Mouse (Mus musculus): ENCODE data around the gene Mrps2. TPM values are rescaled to one million over a fixed set of nuclear protein-coding genes. Genes with fewer than 3 reads are reported as not detected.
A peak's percentile ranks its signal among the peaks of the same experiment; 100 is the strongest.

Gene Mrps2
- total and polyA plus RNA-seq, 3 experiments = 30.5 to 71.4 (median 70.3) TPM

DNA sequence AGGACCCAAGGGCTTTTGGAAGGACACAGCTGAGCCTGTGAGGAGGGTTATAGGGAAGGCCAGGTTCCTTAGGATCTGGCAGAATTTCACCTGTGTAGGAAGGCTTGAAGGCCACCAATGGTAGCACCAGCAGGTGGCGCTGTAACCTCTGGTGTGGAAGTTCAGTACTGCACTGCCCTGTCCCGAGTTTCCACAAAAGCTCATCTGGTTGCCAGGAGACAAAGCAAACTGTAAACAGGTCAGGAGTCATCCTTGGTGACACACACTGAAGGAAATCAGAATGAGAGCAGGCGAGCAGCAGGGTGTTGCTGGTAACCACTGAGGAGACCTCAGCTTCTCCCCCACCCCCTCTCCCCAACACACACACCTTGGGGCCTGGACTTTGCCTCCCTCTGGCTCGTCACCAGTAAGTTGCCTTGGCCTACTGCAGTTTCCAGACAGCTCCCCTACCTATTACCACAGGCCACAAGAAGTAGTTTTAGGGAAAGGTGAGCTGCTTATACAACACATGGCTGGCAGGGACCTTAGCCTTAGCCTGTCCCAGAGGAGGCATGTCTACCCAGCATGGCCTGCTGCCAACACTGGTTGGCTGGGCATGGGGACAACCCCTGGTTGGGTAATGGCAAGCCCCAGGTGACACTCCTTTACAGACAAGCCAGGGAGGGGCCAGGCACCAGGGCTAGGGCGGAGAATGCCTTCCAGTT, 49.5 kb downstream of the Mrps2 start (continued):
- 0 out of 2 replicates have a peak, but pooled peaks have one; percentile 24 for TF ChIP-seq MXI1 (IDR thresholded peaks at IDR 0.05; ENCODE audit: low read depth, low read length)
- no peak for TF ChIP-seq MAFK (IDR thresholded peaks at IDR 0.05; ENCODE audit: borderline replicate concordance, low read depth, low read length)
- no peak for TF ChIP-seq E2F4 (IDR thresholded peaks at IDR 0.05; ENCODE audit: borderline replicate concordance, low read depth, low read length)
- TF ChIP-seq ZNF384 (IDR thresholded peaks at IDR 0.05; ENCODE audit: low read depth, low read length) = no peak
- no peak for TF ChIP-seq UBTF (IDR thresholded peaks at IDR 0.05; ENCODE audit: borderline replicate concordance, insufficient read depth, low read depth, low read length)
- peak; percentile 50; the same call in 1 of the 2 replicates for TF ChIP-seq SIN3A (IDR thresholded peaks at IDR 0.05; ENCODE audit: low read length)

DNA sequence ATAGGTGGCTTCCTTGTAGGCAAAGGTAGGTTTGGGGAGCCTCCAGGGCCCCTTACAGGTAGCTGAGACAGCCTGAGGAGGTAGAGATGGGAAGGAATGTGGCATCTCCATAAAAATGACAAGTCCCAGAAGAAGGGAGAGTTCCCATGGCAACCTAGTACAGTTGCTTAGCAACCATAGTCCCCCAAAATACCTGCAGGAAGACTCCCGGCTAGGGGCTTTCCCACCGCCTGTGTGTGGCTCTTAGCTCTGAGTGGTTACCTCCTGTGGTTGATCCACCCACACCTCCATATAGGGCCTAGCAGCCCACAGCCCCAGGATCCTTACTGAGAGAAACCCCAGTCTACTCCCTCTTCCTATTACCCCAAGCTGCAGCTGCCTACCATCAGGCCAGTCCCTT, 50.4 kb downstream of the Mrps2 start:
- Histone ChIP-seq H3K4me3 (ENCODE audit: control insufficient read depth in 1 of 2, insufficient read depth in 1 of 2, low read depth in 2 of 2, low read length in 2 of 2) (no peak overlapping the region), H3K27me3 (ENCODE audit: control insufficient read depth in 1 of 2, insufficient read depth in 2 of 2, low read length in 2 of 2) (no peaks in the 10 kb centered on the region), H3K79me2 (ENCODE audit: control insufficient read depth, insufficient read depth, low read length, poor library complexity) (no peaks in the 10 kb centered on the region; the same call in 1 of the 2 replicates), H3K4me1 (ENCODE audit: control insufficient read depth in 1 of 2, insufficient read depth in 2 of 2, low read length in 2 of 2) (peaks cover 0 to 10% of the 10 kb centered on the region in 2 experiments; a peak in 1 of 4 replicates), H3K9me3 (replicated peaks; ENCODE audit: insufficient read depth, low read length) (no peaks in the 10 kb centered on the region), H3K36me3 (ENCODE audit: control insufficient read depth in 1 of 2, insufficient read depth in 2 of 2, low read length in 2 of 2) (peaks cover 0 to 5% of the 10 kb centered on the region in 2 experiments; a peak in 2 of 4 replicates), H3K27ac (ENCODE audit: control insufficient read depth, low read depth, low read length) (no peak overlapping the region), H3K9ac (ENCODE audit: control insufficient read depth, low read depth, low read length, poor library complexity, severe bottlenecking) (no peak overlapping the region)
- DNase-seq (ENCODE audit: low read depth, low spot score) = no peak
- no peak for TF ChIP-seq RCOR1 (IDR thresholded peaks at IDR 0.05; ENCODE audit: low read depth, low read length)
- TF ChIP-seq SMC3 (IDR thresholded peaks at IDR 0.05; ENCODE audit: low read depth, low read length) = no peak
- TF ChIP-seq RAD21 (IDR thresholded peaks at IDR 0.05; ENCODE audit: low read depth, low read length) = no peak
- TF ChIP-seq MAFK (IDR thresholded peaks at IDR 0.05; ENCODE audit: borderline replicate concordance, low read depth, low read length) = no peak
- TF ChIP-seq KAT2A (conservative IDR thresholded peaks at IDR 0.05; ENCODE audit: low read depth, low read length) = no peak
- no peak for TF ChIP-seq USF1 (IDR thresholded peaks at IDR 0.05; ENCODE audit: low read depth, low read length)
- TF ChIP-seq POLR2A (IDR thresholded peaks at IDR 0.05; ENCODE audit: control insufficient read depth in 1 of 2, insufficient read depth in 1 of 2, low read depth in 1 of 2, low read length in 2 of 2, poor library complexity in 1 of 2) = no peak
- no peak for TF ChIP-seq ZMIZ1 (IDR thresholded peaks at IDR 0.05; ENCODE audit: low read depth, low read length)
- no peak for TF ChIP-seq NELFE (IDR thresholded peaks at IDR 0.05; ENCODE audit: low read depth, low read length)
- no peak for TF ChIP-seq ELF1 (IDR thresholded peaks at IDR 0.05; ENCODE audit: low read depth, low read length)
- no peak for TF ChIP-seq ZNF384 (IDR thresholded peaks at IDR 0.05; ENCODE audit: low read depth, low read length)
- no peak for TF ChIP-seq CHD1 (IDR thresholded peaks at IDR 0.05; ENCODE audit: low read depth, low read length)
- no peak for TF ChIP-seq SIN3A (IDR thresholded peaks at IDR 0.05; ENCODE audit: low read length)

DNA sequence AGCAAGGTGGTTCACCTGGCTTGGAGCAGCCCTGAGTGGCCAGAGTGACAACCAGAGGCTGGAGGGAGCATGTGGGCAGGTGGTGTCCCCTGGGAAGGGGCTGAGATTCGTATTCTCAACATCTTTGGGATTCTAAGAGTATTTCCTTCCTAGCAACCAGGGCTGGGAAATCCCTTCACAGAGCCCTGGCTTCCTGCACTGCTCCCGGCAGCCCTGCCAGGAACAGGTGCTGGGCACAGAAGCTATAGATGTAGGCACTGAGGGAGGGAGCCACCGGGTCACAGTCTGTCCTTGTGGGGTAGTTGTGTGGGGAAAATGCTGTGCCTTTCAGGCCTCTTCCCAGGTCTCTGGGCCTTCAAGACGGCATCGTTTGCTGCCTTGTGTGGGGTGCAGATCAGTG, 52.7 kb downstream of the Mrps2 start:
- no peak for TF ChIP-seq CHD1 (IDR thresholded peaks at IDR 0.05; ENCODE audit: low read depth, low read length)
- no peak for TF ChIP-seq MXI1 (IDR thresholded peaks at IDR 0.05; ENCODE audit: low read depth, low read length)
- TF ChIP-seq TBP (IDR thresholded peaks at IDR 0.05; ENCODE audit: low read depth, low read length) = no peak
- TF ChIP-seq GABPA (IDR thresholded peaks at IDR 0.05; ENCODE audit: low read depth, low read length) = no peak
- TF ChIP-seq MAZ (IDR thresholded peaks at IDR 0.05; ENCODE audit: low read depth, low read length) = no peak
- no peak for TF ChIP-seq ZNF384 (IDR thresholded peaks at IDR 0.05; ENCODE audit: low read depth, low read length)
- no peak for TF ChIP-seq BHLHE40 (IDR thresholded peaks at IDR 0.05; ENCODE audit: borderline replicate concordance, low read depth, low read length)
- no peak for TF ChIP-seq POLR2A (IDR thresholded peaks at IDR 0.05; ENCODE audit: control insufficient read depth in 1 of 2, insufficient read depth in 1 of 2, low read depth in 1 of 2, low read length in 2 of 2, poor library complexity in 1 of 2)
- TF ChIP-seq KAT2A (conservative IDR thresholded peaks at IDR 0.05; ENCODE audit: low read depth, low read length) = no peak
- no peak for TF ChIP-seq RAD21 (IDR thresholded peaks at IDR 0.05; ENCODE audit: low read depth, low read length)
- no peak for TF ChIP-seq NELFE (IDR thresholded peaks at IDR 0.05; ENCODE audit: low read depth, low read length)
- TF ChIP-seq USF2 (IDR thresholded peaks at IDR 0.05; ENCODE audit: borderline replicate concordance in 1 of 2, insufficient read depth in 1 of 2, low read depth in 1 of 2, low read length in 2 of 2) = no peak
- TF ChIP-seq SMC3 (IDR thresholded peaks at IDR 0.05; ENCODE audit: low read depth, low read length) = no peak
- no peak for TF ChIP-seq ZMIZ1 (IDR thresholded peaks at IDR 0.05; ENCODE audit: low read depth, low read length)
- no peak for TF ChIP-seq USF1 (IDR thresholded peaks at IDR 0.05; ENCODE audit: low read depth, low read length)
- TF ChIP-seq POLR2AphosphoS5 (IDR thresholded peaks at IDR 0.05; ENCODE audit: borderline replicate concordance, low read depth, low read length) = no peak
- TF ChIP-seq GATA1 (IDR thresholded peaks at IDR 0.05; ENCODE audit: low read depth, low read length) = no peak
- TF ChIP-seq HCFC1 (IDR thresholded peaks at IDR 0.05; ENCODE audit: low read depth, low read length) = no peak
- Histone ChIP-seq H3K27me3 (ENCODE audit: control insufficient read depth in 1 of 2, insufficient read depth in 2 of 2, low read length in 2 of 2) (no peaks in the 10 kb centered on the region), H3K36me3 (ENCODE audit: control insufficient read depth in 1 of 2, insufficient read depth in 2 of 2, low read length in 2 of 2) (peaks cover 0 to 2% of the 10 kb centered on the region in 2 experiments; a peak in 1 of 4 replicates), H3K9me3 (replicated peaks; ENCODE audit: insufficient read depth, low read length) (no peaks in the 10 kb centered on the region), H3K27ac (ENCODE audit: control insufficient read depth, low read depth, low read length) (no peak overlapping the region), H3K4me1 (ENCODE audit: control insufficient read depth in 1 of 2, insufficient read depth in 2 of 2, low read length in 2 of 2) (peaks cover 0 to 3% of the 10 kb centered on the region in 2 experiments; a peak in 3 of 4 replicates), H3K79me2 (ENCODE audit: control insufficient read depth, insufficient read depth, low read length, poor library complexity) (no peaks in the 10 kb centered on the region), H3K4me3 (ENCODE audit: control insufficient read depth in 1 of 2, insufficient read depth in 1 of 2, low read depth in 2 of 2, low read length in 2 of 2) (no peak overlapping the region), H3K9ac (ENCODE audit: control insufficient read depth, low read depth, low read length, poor library complexity, severe bottlenecking) (no peak overlapping the region)
- DNase-seq (ENCODE audit: low read depth, low spot score) = no peak
